Mouse (Mus musculus) skeletal muscle tissue, adult 2 months (tissue): ENCODE results near the gene Prkce.

Source experiments
- DNase-seq: peaks from one replicate; pipeline ENCODE4 v3.0.0-alpha.2; 2012; ENCODE audit warnings: low read depth, low spot score

Prkce gene

DNA sequence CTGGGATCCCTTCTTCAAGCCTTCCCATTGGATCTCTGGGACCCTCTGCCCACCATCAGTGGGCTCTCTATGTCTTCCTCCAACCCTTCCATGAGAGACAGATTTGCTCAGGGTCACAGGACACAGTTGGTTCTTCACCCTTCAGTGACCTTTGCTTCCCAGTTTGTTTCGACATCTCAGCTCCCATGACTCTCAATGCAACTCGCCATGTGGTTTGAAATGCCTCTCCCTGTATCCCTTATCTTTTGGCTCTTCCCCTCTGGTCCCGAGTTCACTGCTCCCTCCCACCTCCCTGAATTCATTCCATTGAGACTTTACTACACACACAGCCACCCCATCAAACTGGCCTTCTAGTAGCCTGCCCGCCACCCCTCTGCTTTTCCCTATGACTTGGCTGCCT, 509.3 kb downstream of the Prkce start:
- DNase-seq = no peak

GRCm38 (mm10) chr17:86685263-86685662, 517.7 kb downstream of the Prkce start:
- DNase-seq = no peak

DNA sequence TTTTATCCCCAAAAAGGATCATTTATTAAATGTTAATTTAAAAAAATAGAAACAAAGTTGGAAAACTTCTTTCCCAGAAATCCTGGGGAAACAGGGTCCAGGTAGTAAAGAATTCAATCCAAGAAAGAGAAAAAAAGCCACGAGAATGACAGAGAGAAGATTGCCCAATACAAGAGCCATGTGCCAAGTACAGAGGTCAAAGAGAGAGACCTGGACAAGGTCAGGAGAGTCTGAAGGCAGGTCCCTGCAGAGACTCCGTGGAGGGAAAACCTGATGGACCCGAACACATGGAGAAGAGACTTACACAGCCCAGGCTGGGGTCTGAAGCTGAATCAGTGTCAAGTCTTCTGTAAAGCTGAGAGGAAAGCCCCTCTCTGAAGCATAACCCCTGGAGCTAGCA, 519.4 kb downstream of the Prkce start:
- DNase-seq = no peak

GRCm38 (mm10) chr17:86690871-86691390, 523.3 kb downstream of the Prkce start:
- DNase-seq = no peak

- no peak for DNase-seq
Observed at GRCm38 (mm10) chr17:86697751-86698150, 530.2 kb downstream of the Prkce start.

- no peak for DNase-seq
Observed at GRCm38 (mm10) chr17:86703336-86703735, 535.8 kb downstream of the Prkce start.

GRCm38 (mm10) chr17:86705236-86705635, 537.7 kb downstream of the Prkce start:
- DNase-seq = no peak

- DNase-seq = no peak
Observed at GRCm38 (mm10) chr17:86706467-86706866, 538.9 kb downstream of the Prkce start.
